Mouse (Mus musculus) megakaryocyte-erythroid progenitor cell, adult 5-6 weeks (primary cell): ENCODE measurements around the gene Hist1h2ad. TPM values are rescaled to one million over a fixed set of nuclear protein-coding genes. Genes with fewer than 3 reads are reported as not detected.
A peak's percentile ranks its signal among the peaks of the same experiment; 100 is the strongest.
"Not testable (repeated sequence)": the region's sequence is repeated elsewhere in the genome, so short reads cannot be mapped to it uniquely, and the experiment has no call there.

Source experiments
- ATAC-seq: replicated peaks from 2 replicates; pipeline ENCODE4 v1.8.0; 2016; ENCODE audit warnings: mild to moderate bottlenecking, inconsistent platforms; ENCODE audit not compliant: severe bottlenecking, poor library complexity, low FRiP score, low TSS enrichment
- total RNA-seq, 2 experiments: library from RNA; stranded (forward) in 1 of 2; stranded (reverse) in 1 of 2; fragments of 200-1000, 215-1000 nt in 1 of 2; fragments of >200 nt in 1 of 2; fragmentation: Nextera tagmentation in 1 of 2; gene quantifications; 2 replicates each; pipeline ENCODE4 v1.2.3; 2014 to 2017

The Hist1h2ad gene
- total RNA-seq, 2 experiments from 2014 or later: 11.1 to 1,317 TPM

DNA sequence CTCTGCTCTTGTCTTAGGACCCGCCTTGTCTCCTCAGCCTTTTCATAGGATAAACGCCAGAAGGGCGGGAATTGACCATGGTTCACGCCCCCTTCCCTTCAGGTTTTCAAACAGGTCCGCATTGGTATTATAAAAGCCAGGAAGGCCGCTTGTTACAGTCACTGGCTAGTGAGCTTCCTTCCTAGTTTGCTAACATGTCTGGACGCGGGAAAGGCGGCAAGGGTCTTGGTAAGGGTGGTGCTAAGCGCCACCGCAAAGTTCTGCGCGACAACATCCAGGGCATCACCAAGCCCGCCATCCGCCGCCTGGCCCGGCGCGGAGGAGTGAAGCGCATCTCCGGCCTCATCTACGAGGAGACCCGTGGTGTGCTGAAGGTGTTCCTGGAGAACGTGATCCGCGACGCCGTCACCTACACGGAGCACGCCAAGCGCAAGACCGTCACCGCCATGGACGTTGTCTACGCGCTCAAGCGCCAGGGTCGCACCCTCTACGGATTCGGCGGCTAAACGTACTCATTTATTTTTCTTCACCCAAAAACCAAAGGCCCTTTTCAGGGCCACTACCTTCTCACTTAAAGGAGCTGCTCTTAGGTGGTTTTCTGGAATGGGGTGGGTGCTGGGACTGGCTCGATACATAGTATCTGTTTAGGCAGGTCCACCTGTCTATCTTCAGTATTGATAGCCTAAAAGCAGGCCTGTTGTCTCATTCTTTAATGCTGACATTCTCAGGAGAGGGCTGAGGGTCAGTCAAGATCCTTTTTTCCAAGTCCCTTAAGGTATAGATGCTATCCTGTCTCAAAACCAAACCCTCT, 7.4 kb downstream of the Hist1h2ad start, which contains the start of gene Hist1h4d:
Gene Hist1h4d, plus strand, starts transcription at position 191 of the 811 bp plus-strand sequence.
- ATAC-seq: peak; percentile 67

DNA sequence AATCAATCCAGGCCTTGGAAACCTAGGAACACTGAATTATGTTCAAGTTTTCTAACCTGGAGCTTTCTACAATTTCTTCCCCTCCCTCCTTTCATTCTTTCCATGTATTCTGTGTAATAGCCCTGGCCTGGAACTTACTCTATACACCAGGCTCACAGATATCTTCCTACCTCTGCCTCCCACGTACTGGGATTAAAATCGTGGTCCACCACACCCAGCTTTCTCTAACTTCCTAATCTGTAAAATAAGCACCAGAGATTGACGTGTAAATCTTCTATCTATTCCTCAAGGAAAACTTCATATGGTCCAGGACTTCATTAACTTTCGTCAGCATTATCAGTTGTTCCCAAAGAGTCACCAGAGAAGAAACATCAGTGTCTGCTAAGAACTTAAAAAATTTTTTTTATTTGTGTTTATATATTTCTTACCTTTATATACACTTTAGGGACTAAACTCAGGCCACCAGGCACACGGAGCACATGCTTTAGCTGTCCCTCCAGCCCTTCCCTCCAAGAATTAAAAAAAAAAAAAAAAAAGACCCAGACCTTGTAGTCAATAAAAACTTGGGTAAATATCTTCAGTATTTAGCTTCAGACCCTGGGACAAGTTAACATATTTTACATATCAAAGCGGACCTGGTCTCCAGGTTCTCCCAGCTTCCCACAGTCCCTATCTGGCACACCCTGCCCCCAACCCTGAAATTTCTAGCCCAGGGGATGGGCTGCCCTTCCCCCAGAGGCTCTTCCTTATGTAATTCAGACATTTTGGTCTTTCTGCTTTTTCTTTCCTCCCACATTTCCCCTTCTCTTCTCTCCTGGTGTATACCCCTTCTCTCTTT, 8.3 kb downstream of the Hist1h2ad start:
- peak; percentile 31 for ATAC-seq

DNA sequence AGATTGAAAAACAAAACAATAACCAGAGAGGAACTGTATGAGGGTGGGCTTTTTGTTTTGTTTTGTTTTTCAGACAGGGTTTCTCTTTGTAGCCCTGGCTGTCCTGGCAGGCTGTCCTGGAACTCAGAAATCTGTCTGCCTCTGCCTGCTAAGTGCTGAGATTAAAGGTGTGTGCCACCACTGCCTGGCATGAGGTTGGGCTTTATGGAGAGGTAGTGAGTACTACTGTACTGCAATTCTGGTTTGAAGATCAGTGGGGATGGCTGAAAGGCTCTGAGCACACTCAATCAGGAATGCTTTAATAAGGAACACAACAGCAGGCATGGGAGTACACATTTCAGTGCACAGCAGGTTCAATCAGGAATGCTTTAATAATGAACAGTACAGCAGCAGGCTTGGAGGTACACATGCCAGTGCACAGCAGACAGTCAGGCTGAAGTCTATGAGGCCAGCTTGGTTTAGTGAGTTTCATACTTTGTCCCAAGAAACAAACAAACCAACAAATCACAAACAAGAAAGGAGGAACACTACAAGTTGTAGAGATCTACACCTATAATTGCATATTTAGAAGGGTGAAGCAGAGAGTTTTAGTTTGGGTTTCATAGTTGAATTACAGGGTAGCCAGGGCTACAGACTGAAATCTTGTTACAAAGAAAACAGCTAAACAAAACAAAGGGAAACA, 9.3 kb downstream of the Hist1h2ad start:
- no peak for ATAC-seq

DNA sequence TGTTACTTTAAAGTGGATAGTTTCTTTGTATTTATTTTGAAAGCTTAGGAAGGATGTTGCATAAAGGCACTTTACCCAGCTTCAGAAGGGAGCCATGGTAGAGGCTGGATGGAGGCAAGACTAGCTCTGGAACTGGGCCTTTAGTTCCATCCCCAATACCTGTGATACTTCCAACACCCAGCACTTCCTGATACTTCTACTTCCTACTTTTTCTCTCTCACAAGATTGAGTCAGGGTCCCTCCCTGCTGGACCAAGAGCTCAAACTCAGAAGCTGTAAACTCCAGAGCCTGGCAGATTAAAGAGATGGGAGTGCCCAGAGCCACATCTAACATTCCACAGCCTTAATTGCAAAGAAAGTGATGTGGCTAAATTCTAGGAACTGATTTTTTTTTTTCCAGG, 10.2 kb downstream of the Hist1h2ad start:
- no peak for ATAC-seq

DNA sequence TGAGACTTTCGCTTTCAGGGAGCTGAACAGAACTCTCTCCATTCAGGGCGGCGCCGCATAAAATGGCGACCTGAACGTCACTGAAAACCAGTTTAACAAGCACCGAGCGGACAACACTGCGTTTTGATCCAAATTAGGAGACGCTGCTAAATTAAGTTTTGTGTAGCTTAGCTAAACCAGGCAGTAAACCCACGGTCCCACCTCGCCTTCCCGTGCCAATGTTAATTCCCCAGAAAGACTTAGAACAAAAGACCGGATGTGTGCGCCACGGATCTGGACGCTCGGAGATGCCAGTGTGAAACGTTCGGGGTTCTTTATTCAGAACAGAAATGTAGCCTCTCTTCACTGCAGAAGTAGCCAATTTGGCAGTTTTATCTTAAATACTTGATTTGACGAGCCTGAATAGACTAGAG, 10.9 kb downstream of the Hist1h2ad start:
- ATAC-seq: peak; percentile 16

DNA sequence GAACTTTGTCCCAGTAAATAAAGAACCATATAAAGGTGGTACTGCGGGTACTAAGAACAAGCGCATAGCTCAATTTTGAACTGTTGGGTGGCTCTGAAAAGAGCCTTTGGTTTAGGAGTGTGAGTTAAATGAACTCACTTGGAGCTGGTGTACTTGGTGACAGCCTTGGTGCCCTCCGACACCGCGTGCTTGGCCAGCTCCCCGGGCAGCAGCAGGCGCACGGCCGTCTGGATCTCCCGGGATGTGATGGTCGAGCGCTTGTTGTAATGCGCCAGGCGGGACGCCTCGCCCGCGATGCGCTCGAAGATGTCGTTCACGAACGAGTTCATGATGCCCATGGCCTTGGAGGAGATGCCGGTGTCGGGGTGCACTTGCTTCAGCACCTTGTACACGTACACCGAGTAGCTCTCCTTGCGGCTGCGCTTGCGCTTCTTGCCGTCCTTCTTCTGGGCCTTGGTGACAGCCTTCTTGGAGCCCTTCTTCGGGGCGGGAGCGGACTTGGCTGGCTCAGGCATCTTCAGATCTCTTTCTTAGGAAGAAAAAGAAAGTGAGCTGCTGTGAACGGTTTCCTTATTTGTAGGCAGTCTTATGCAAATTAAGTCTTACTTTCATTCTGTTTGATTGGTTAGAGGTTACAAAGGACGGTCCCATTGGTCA, 11.4 kb downstream of the Hist1h2ad start:
- ATAC-seq: peak; percentile 70

DNA sequence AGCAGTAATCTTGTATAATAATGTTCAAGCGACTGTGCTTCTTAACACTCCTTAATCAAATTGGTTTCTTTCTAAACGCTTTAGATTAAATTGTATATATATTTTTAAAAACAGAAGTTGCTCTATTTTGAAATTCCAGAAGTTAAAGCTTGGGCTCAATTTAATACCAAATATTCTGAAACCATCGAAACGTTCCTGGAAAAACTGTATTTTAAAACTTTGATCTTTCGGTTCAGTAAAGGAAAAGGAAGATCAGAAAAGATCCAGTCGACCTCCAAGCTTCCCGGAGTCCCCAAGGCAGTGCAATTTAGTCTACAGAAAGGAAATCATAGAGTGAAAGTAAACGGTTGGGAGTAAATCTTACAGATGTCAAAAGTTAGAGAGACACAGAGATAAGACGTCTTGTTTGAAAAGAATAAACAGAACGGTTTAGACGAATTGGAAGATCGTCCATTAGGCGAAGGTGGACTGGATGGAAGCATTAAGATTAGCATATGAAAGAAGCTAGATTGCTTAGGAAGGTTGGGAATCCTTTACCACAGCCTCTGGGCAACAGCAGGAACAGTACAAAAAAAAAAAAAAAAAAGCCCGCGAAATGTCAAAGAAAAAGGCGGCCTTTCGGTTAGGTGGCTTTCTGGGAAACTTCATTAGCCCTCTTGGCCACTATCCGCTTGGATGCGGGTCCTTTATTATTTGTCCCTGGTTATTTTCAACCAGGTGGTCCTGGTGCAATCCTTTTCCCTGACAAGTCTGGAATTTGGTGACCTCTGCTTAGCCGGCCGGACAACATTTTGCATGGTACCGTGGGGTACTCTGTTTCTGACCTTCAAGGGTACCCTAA, 12.1 kb downstream of the Hist1h2ad start:
- ATAC-seq: no peak

DNA sequence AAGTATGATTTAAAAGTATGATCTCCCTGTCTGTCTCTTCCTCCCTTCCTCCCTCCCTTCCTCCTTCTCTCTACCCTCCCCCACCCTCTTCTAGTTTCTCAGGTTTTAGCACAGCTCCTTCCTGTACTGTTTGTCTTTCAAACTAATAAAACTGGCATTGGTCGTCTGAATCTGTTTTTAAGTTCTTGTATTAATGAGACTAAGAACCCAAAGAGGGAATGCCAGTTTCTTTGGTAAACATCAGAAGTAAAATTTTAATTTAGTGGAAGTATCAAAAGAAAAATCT, 12.7 kb downstream of the Hist1h2ad start:
- ATAC-seq: no peak

DNA sequence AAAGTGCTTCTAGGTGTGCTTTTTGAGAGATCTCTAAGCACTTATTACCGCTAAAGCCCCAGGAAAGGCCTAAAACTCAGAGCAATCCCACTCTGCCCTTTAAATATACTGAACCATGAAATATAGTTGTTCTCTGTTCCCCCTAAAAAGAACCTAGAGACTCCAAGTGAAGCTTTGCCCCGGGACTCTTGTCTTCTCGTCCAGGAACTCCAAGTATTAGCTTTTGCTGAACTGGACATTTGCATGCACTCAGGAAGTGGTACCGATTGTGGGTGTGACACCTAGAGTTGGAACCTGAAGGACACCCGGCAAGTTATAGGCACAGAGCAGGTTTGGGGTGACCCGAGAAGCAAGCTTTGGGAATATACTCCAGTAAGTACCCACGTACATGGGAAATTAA, 17.0 kb downstream of the Hist1h2ad start:
- ATAC-seq: no peak

DNA sequence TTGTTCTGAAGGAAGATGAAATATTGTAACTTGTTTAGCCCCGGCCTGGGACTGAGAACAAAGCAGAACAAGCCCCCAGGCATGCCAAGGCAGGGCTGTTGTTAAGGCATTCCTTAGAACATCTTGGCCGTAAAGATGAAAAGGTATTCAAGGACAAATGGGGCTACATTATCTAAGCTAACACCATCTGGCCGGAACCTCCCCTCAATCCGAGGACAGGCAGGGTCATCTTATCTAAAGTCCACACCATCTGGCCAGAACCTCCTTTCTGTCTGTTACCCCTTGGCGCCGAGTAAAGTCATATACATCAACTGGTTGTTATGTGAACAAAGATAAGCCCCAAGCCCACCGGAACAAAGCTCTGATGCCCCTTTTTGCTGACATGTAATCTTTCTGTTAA, 17.7 kb downstream of the Hist1h2ad start:
- not testable (repeated sequence) for ATAC-seq

DNA sequence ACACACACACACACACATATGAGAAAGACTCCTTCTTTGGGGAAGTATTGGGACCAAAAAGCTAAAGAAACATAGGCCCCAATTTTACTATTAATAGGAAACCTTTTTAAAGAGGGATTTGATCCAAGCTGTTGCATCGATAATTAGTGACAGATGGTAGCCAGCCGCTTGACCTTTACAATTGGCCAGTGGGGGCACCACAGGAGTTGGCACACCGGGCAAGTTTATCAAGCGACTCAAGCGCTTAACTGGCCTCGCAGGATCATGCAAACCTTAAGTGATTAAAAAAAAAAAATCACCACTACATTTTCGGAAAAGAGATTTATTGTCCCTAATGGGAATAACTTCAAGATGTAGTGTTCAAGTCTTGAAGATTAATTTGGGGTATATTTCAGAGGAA, 18.4 kb downstream of the Hist1h2ad start:
- no peak for ATAC-seq

DNA sequence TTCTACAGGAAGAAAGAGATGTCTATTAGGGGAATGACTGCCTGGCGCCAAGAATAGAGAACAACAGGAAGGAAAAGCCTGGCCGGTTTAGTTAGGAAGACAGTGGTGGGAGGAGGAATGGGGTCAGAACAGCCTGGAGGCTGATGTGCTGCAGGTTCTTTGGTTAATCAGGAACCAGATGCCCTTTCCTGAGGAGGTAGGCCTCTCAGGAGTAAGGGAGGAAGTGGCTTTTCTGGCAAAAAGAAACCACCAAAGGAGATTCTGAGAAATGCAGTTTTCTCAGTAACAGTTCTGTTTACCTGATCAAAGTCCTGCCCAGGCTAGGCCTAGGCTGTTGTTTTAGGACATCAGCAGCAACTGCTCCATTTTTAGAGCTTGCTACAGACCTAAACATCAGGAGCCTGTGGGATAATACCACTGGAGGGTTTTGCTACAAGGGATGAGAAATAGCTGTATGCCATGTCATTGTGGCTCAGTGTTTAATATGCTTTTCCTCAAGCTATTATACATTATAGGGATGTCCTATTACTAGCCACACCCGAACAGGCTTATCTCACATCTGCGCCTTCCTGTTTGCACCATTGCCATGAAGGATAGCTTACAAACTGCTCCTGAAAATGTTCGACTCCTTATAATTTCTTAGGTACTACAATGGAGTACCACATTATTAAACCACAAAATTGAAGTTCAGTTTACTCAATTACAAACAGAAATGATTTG, 19.0 kb downstream of the Hist1h2ad start:
- ATAC-seq: no peak

DNA sequence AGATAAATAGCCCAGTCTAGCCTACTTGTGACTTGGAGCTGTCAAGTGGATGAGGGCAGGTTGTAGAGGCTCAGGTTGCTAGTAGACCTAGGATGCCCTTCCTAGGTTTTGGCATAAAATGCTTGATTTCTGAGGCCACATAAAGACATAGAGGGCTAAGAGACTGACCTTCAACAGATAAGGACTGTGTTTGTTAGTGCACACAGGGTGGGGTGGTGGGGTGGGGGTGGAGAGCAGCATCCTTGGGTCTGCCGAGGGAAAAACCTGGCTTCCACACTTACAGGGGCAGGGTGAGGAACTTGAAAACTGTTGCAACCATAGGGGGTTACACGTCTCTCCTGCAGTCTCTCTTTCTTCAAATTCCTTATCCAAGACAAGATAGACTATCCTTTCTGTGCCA, 21.0 kb downstream of the Hist1h2ad start:
- no peak for ATAC-seq

DNA sequence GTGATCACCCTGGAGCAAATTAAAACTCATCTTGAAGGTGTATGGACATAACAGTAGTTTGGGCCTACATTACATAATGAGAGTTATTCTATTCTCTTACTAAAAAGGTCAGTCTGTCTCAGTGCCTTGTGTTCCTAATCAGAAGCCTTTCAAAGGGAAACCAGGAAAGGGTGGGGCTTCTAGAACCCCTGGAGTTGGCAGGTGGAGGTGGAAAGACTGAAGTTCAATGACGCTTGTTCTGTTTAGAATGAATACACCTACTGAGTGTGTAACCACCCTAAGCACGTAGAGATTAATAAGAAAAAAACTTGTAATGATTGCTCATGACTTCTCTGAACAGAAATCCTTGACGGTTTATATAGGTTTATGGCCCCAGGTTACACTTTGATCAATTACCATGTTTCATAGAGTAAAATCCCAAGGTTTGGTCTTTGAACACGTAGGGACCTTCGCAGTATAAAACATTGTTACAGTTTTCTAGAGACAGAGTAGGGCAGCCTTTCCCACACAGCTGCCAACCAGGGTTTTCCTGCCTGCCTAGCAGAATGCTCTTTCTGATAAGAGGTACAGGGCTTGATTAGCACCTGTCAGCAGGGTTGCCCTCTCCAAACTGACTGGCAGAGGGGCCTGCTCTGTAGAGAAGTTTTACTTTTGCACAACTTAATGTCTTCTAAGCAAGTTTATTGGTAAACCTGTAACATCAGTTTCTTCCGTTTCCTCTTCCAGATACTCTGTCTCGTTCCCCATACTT, 21.6 kb downstream of the Hist1h2ad start:
- peak; percentile 97 for ATAC-seq

DNA sequence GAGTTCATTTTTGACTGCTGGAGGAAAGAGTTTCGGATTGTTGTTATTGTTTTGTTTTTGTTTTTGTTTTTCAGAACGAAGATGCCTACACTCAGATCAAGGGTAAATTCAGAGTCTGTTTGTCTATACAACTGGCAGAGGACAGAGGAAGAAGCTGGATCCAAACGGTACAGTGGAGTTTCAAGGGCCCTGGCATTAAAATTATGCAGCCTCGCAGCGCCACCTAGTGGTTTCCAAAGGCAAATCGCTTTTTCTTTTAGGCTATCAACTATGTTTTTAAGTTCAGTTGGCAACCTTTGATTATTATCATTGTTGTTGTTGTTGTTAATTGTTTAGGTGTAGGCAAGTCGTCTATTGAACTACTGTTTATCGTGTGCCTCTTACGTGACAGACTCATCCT, 23.8 kb downstream of the Hist1h2ad start:
- peak; percentile 56 for ATAC-seq

DNA sequence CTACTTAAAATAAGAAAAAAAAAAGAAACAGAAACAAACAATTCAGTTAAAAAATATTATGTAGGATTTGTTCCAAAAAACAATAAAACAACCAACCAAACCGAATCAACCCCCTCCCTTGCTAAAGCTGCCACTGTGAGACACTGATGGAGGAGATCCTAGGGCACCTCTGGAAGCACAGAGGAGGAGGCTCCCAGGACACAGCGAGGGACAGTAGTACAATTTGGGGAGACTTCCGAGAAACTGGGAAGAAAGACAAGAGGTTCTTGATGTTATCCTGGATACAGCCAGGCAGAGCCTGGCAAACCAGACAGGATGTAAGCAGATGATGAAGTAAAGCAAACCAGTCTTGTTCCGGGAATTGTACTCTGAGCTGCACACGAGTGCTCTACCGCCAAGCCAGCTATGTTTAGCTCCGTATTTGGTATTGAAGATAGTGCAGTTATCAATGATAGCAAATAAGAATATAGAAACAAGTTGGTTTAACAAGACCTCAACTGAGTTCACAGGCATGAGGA, 29.1 kb downstream of the Hist1h2ad start:
- no peak for ATAC-seq

DNA sequence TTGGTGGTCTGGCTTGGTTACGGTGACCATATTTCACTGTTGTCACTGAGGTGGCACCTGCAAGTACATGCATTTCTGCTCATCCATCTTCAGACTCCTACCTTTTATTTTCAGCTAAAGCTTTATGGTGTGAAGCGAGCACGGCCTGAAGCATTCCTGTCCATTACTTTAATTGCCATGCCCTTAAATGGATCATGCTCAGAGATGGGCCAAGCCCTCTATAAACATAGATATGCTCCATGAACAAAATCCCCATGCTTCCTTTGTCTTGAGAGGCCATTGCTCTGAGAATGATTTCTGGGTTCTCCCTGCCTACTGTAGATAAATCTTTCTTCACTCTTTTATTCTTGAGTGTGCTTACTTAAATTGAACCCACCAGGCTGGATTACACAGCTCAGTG, 30.3 kb downstream of the Hist1h2ad start:
- no peak for ATAC-seq
